Mouse (Mus musculus): ENCODE results near the gene Bst1.

The Bst1 gene

DNA sequence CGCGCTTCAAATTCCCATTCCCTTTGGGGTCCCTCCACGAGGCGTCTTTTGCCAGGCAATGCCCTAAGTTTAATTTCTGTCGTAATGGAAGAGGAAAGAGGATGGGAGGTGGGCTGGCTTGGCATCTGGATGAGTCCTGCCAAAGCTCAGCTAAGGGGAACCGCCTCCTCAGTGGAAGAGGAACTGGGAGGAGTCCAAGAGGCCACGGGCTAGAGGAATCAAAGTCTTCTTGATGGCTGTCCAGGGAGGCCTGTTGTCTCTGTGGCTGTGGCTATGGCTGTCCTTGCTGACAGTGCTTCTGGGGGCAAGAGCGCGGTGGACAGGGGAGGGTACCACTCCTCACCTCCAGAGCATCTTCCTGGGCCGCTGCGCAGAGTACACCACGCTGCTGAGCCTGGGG lies at the start of gene Bst1:
Gene Bst1, plus strand, starts transcription at position 191 of the 400 bp plus-strand sequence.
- no peak for DNase-seq (ENCODE audit: low spot score in 2 of 2)

DNA sequence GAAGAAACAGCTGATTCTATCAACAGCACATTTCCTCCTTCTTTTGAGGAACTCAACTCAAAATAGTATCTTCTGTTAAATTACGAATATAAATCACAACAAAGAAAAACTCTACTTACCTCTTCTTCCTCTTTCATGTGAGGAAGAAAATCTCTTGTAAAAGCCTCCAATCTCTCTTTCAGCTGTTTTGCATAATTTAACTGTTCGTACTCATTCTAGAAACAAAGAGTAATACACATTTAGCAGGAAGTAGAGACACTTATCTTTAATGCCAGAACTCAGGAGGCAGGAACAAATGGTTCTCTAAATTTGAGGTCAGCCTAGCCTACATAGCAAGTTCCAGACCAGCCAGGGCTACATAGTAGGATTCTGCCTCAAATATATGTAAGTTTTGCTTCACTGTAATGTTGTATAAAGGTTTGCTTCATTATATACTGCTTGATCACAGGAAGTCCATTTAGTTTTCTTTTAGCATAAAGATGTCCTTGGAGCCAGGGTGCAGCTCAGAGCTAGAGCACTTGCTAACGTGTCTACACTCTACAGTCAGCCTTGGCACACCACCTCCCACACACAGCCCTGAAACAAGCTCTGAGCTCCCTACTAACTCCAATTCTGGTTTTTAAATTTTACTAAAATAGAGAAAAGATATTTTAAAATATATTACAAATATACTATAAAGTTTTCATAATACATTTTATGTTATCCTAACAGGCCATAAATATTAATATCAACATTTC lies 47.9 kb upstream of the Bst1 start:
- no peak for DNase-seq (ENCODE audit: low spot score in 2 of 2)

- no peak for DNase-seq (ENCODE audit: low spot score in 2 of 2)
Observed at GRCm38 (mm10) chr5:43771555-43771954, 47.1 kb upstream of the Bst1 start.

- no peak for DNase-seq (ENCODE audit: low spot score in 2 of 2)
Observed at GRCm38 (mm10) chr5:43776407-43776806, 42.3 kb upstream of the Bst1 start.

DNA sequence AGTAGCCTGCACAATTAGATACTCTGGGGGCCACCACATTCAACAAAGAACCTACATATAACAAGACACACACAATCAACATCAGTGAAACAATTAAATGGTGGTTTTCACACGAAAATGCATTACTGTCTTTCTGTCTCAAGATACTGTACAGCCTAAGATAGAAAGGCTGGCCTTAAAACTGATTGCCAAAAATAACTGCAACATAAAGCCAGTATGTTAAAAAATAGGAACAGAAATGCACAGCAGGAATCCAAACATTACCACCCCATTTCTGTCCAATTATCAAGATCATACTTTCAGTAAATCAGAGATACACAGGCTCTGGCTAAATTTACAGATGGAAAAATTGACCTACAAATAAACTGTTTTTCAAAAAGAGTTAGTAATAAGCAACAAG lies 41.7 kb upstream of the Bst1 start:
- no peak for DNase-seq (ENCODE audit: low spot score in 2 of 2)

DNA sequence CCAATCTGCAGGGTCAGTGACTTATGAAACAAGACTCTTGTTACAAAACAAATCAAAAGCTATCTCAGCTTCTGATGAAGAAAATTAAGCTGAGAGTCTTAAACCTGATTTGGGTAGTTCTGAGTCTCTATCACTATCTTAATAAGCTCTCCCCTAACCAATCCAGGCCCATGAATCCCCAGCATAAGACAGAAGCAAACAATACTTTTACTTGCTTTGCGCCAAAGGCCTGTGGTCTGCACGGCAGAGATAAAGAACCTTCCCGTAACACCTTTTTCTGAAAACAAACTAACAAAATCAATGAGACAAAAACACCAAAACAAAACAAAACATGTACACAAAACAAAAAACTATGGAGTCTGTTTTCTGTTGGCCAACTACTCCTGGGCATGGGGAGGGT lies 40.1 kb upstream of the Bst1 start:
- DNase-seq (ENCODE audit: low spot score in 2 of 2) = no peak

DNA sequence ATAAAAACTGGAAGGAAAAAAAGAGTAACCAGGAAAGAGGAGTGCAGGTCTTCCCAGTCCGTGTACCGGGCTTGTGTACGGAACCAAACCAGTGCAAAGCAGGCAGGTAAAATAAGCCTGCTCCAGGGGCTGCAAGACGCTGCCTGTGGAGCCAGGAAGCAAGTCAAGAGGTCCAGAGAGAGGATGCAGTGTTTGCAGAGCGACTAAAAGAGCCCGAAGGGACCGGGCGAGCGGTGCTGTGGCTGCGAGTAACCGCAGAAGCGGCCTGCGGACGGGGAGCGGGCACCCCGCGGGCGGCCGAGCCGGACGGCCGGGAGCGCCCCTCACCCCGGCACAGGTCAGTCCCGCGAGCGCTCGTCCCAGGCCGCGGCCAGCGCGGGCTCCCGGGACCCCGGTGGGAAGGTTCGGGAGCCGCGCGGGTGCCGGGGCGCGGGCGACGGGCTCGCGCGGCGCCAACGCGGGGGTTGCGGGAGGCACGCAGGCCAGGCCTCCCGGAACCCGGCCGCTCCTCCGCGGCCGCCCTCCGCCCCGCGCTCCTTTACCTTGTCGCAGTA lies 37.2 kb upstream of the Bst1 start:
- peak; percentile 9 to 43 for DNase-seq (ENCODE audit: low spot score in 2 of 2)

- DNase-seq (ENCODE audit: low spot score in 2 of 2) = peak; percentile 65 to 82
Observed at GRCm38 (mm10) chr5:43781977-43782930, 36.4 kb upstream of the Bst1 start.

- DNase-seq (ENCODE audit: low spot score in 2 of 2) = no peak
Observed at GRCm38 (mm10) chr5:43783996-43784395, 34.7 kb upstream of the Bst1 start.

GRCm38 (mm10) chr5:43786607-43787006 lies 32.1 kb upstream of the Bst1 start:
- DNase-seq (ENCODE audit: low spot score in 2 of 2) = no peak

DNA sequence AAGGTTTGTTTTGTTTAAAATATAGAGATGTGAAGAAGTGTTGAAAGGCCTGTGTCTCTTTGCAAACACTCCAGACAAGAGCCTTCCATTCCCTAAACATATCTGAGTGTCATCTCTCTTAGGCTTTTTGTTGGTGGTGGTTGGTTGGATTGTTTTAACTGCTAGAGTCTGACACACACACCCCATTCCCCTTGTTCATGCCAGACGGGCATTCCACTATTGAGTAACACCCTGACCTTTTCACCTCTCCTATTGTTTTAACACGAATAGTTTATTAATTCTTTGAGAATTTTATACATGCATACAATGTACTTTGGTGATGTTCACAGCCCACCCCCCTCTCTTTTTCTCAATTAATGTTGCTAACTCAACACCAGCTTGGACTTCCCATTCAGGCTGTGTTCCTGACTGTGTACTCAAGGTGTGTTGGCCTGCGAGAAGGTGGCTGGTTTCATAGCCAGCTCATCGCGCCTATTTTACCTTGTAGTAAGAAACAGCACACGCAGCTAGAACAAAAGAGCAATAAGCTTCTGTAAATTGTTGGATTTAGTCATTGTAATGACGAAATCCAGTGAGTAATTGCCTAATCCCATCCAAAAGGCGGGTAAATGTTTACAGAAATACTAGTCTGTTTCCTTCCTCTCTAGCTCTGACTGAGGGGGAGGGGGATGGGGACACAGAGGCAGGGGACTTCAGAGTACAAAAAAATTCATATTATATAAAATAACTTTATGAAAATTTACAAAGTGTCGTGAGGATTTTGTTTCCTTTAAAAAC lies 30.5 kb upstream of the Bst1 start:
- no peak for DNase-seq (ENCODE audit: low spot score in 2 of 2)

- no peak for DNase-seq (ENCODE audit: low spot score in 2 of 2)
Observed at GRCm38 (mm10) chr5:43792354-43792753, 26.3 kb upstream of the Bst1 start.

- no peak for DNase-seq (ENCODE audit: low spot score in 2 of 2)
Observed at GRCm38 (mm10) chr5:43799530-43799929, 19.2 kb upstream of the Bst1 start.

GRCm38 (mm10) chr5:43800700-43801099 lies 18.0 kb upstream of the Bst1 start:
- no peak for DNase-seq (ENCODE audit: low spot score in 2 of 2)

DNA sequence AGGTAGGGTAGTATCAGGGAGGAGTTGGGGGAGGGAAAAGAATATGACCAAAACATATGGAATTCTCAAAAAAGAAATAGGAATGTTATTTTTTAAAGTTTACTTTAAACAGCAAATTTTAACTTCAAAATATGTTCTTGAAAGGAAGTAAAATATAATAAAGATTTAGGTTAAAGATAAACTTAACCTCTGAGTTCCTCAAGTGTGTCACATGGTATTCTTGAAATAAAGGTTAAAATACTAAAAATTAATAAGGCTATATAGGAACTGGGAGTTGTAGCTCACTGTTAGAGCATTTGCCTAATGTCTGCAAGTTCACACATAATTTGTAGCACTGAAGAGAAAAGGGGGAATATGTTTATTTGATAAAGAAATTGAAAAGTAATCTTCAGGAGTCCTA lies 17.4 kb upstream of the Bst1 start:
- DNase-seq (ENCODE audit: low spot score in 2 of 2) = no peak

GRCm38 (mm10) chr5:43801798-43802197 lies 16.9 kb upstream of the Bst1 start:
- DNase-seq (ENCODE audit: low spot score in 2 of 2) = no peak

DNA sequence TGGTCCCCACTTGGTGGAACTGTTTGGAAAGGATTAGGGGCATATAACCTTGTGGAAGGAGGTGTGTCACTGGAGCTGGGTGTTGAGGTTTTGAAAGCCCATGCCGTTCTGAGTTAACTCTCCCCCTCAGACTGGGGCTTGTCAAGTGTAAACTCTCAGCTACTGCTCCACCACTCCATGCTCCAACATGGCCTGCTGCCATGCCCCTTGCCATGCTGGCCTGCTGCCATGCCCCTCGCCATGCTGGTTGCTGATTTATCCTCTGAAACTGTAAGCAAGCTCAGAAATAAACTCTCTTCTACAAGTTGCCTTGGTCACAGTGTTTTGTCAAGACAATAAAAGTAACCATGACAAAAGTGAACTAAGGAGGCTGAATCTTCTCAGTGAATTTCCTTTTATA lies 13.3 kb upstream of the Bst1 start:
- DNase-seq (ENCODE audit: low spot score in 2 of 2) = no peak

- DNase-seq (ENCODE audit: low spot score in 2 of 2) = no peak
Observed at GRCm38 (mm10) chr5:43806340-43806739, 12.3 kb upstream of the Bst1 start.

DNA sequence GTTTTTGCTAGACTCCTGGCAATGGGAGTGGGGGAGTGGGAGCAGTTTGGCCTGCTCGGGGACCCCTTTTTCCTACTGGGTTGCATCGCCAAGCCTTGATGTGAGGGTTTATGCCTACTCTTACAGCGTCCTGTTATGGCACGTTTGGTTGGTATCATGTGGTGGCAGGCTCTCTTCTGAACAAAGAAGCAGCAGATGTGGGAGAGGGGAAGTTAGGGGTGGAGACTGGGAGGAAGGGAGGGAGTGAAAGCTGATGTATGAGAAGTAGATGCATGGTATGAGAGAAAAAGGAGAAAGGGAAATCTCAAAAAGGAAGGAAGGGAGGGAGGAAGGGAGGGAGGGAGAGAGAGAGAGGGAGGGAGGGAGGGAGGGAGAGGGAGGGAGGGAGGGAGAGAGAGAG lies 11.8 kb upstream of the Bst1 start:
- no peak for DNase-seq (ENCODE audit: low spot score in 2 of 2)

- peak; percentile 67 to 83 for DNase-seq (ENCODE audit: low spot score in 2 of 2)
Observed at GRCm38 (mm10) chr5:43807744-43808696, 10.7 kb upstream of the Bst1 start.

All from frontal cortex, postnatal 10 days (tissue).